Mouse (Mus musculus): ENCODE results near the gene Samd14.

Samd14 gene

GRCm38 (mm10) chr11:95037306-95037705, 27.6 kb downstream of the Samd14 start:
- DNase-seq (ENCODE audit: low spot score), result no peak

DNA sequence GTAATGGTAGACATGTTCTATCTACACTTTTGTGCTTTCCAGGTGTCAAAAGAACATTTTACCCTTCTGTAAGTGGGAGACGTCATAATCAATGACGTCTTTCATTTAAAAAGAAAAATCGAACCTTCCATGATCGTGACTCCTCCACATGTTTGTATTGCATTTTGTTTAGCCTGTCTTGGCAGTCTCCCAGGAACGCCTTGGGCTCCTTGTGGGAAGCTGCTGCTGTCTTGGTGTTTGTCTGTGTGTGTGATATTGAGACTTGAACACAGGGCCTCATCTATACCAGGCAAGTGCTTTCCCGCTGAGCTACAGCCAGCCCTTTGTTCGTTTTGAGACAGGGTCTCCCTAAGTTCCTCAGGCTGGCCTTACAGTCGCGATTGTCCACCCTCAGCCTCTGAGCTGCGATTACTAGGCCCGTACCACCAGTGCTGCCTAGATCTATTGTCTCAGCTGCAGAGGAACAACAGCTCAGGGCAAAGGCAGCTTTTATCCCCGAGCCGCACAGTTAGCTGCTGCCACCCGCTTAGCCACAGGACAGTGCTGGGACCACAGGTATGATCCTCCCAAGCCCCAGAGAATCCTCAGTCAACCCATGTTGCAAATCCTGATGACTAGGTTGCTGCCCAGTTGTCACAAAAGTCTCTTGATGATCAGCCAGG, 28.6 kb downstream of the Samd14 start:
- no peak for DNase-seq (ENCODE audit: low spot score)

DNA sequence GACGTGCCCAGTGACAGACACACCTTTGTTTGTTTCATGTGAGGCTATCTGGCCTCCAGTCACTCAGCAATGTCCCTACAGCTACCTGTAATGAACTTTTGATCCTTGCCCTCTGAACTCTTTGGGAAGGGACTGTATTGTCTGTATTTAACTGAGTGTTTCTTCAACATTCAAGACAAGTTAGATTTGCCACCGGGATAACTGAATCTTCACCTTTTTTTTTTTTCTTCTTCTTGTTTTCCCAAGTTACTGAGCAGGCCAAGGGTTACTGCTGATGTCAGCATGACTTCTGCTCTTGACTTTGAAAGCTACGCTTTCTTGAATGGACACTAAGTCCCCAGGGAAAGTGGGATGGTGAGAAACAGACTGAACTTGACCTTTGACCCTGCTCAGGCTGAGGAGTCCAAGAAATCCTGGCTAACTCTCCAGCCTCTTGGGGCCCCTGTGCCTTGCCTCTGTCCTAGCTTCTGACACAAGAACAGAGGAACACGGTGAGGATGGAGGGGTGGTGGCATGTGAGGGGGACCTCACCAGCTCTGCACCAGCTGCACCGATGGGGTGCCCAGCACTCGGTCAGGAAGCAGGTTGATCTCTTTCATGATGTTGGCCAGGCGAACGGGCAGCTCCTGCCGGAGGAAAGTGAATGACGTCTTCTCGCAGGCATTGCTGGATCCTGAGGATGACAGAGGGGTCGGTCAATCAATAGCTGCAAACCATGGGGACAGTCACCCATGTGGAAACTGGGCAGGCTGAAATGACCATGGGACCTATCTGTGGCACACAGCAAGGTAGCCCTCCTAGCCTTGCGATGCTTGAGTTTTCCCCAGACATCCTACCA, 29.4 kb downstream of the Samd14 start:
- DNase-seq (ENCODE audit: low spot score), result no peak

DNA sequence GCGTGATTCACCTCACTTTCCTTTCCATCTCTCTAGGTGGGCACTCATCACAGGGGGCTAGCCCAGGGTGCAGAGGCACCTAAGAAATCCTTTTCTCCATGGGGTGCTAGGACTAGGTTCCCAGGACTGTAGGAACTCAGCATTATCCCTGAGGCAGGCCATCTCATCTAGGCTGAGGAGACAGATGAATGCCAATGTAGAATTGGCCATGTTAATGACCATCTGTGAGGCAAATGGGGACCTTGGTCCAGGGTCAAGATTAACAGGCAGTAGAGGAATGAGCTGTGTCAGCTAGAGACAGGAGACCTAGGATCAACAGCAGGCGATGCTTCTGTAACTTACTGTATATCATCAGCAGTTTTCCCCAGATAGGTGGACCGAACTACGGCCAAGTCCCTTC, 30.1 kb downstream of the Samd14 start:
- no peak for DNase-seq (ENCODE audit: low spot score)

DNA sequence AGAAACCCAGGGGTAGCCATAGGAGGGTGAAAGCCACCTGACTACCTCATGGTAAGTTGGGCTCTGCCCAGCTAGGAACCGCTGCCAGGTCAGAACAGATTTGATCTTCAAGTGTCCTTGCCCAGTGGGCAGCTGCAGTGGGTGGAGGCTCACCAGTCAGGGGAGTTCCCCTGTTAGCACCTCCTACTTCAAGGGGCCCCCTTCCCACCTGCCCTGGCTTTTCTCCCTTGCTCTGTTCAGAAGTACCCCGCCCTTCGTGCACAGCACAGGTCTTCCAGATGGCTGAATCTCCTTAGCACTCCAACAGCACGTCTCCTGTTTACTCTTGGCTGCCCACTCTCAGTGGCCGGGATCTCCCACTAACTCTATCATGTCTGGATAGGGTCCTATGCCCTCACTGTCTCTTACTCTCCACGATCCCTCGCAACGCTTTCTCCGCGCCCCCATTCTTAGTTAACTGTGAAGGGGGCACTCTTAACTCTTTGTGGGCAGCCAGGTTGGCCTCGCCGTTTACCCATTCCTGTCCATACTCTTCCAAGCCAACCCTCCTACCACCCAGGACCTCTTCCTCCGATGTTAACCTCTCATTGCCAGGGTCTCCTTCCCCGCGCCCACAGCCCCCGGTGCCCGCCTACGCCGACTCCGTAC, 30.9 kb downstream of the Samd14 start:
- peak; percentile 8 for DNase-seq (ENCODE audit: low spot score)

DNA sequence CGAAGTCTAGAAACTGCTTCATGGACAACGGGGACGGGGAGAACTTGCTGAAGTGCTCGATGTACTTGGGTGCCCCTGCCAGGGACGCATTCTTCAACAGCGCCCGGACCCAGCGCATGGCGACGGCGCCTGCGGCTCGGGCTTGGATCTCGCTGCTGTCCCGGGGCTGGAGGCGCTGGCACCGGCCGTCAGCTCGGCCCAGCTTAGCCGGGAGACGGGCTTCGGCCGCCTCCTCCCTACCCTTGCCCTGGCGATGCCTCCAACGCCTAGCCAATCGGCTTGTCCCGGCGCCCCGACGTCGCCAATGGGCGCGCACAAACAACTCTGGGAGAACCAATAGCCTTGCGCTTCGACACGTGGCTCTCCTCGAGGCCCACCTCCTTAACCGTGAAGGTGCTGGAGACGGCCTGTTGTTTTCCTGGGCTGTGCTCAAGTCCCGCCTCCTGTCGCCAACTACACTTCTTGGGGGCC, 31.5 kb downstream of the Samd14 start, which contains the start of gene Pdk2:
TSS of gene Pdk2 (minus strand) at position 216 of the 471 bp plus-strand sequence.
- peak; percentile 92 for DNase-seq (ENCODE audit: low spot score)

DNA sequence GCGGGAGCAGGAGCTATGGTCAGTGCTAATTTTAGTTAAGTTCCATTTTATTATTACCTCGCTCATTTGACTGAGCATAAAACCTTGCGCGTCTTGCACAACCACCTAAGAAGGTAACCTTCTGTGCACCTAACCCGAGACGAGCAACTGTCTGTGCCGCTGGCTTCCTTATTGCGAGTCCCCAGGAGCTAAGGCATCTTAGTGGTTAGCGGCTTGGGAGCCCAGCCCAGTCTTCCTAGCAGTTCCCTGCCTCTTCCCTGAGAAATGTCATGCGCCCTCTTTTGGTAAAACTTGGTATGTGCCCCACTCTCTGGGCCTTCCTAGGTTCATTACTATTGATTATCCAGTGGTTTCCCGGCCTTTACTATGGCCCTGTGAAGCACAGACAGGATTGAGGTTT, 32.4 kb downstream of the Samd14 start:
- peak; percentile 35 for DNase-seq (ENCODE audit: low spot score)

DNA sequence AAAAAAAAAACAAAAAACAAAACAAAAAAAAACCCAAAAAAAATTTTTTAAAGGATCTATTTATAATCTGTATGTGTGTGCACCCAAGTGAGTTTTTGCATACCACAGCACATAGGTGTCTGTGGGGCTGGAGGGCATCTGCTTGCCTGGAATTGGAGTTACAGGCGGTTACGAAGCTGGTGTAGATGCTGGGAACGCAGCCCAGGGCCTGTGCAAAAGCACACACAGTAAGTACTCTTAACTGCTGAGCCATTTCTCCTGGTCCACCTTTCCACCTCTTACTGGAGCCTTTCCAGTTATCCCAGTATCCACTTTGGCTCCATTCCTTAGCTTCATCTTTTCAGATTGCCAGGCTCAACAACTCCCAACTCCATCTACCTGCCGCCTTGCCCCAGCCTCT, 33.4 kb downstream of the Samd14 start:
- DNase-seq (ENCODE audit: low spot score), result no peak

- no peak for DNase-seq (ENCODE audit: low spot score)
These were observed 33.9 kb downstream of the Samd14 start for GRCm38 (mm10) chr11:95043608-95044007.

DNA sequence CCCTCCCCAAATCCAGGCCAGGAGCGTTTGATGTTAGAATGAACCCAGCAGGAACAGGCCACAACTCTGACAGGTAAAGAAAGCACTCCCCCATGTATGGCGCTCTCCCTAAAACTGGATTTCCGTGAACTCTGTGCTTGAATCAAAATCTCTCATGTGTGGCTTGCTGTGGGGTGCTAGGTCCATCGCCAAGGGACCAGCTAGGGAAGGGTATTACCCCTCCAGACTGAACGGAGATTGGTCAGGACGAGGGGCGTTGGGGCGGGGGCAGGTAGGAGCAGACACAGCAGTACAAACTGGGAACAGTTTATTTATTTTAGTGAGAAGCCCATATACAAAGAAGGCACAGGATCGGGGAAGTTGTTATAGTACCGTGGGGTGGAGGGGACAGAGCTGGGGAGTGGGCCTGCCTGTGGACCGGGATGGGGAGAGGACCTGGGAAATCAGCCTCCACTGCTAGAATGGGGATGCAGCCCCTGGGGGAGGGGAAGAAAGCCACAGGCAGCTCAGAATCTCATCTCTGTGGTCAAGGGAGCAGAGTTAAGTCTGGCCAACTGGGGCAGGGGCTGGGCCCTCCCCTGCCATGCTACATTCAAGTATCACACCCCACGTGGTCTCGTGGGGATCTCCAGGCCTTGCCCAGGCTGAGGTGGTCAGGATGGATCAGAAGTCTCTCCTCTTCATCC, 34.6 kb downstream of the Samd14 start:
- no peak for DNase-seq (ENCODE audit: low spot score)

DNA sequence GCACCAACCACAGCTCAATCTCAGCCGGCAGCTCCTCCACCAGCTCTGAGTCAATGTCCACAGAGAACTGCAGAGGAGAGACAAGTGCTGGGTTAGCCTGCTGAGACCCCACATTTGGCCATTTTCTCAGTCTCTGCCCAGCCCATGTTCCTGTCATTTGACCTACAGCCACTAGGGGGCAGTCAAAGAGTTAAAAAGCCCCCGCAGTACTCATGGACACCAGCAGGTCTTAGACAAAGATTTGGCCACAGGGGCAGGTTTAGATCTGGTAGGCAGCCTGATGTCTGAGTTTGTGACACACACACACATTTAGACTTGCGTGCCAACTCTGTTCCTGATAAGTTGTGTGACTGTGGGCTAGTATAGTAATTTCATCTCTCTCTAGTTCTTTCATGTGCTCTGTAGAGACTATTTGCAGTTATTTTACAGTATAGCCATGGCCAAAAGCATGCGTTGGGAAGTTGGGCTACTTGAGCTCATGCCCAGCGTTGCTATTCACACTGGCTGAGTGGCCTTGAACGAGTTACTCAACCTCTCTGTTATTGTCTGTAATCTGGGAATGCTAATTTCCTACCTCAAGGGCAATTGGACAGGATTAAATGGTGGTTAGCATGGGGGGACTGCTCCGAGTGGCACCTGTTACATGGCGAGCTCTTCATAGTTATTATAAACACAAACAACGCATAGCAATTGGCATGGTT, 37.5 kb downstream of the Samd14 start:
- DNase-seq (ENCODE audit: low spot score), result peak; percentile 63

DNA sequence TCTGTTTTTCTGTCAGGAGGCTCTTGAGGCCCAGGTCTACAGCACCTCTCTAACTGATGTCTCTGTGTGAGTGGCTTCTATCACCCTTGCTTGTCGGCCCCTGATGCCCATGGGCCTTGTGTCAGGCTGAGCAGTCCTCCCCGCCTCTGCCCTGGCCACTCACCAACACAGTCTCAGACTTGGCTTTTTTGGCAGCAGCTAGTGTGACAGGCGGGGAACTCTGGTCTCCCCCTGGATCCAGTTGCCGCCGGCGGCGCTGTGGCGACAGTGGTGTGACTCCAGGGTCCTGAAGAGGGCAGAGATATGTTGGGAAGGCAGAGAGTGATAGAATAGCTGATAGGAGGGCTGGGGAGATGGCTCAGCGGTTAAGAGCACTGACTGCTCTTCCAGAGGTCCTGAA, 43.4 kb downstream of the Samd14 start:
- DNase-seq (ENCODE audit: low spot score), result no peak

GRCm38 (mm10) chr11:95056768-95057501, 47.3 kb downstream of the Samd14 start:
- no peak for DNase-seq (ENCODE audit: low spot score)

- DNase-seq (ENCODE audit: low spot score), result no peak
These were observed 59.7 kb downstream of the Samd14 start for GRCm38 (mm10) chr11:95069226-95069957.

GRCm38 (mm10) chr11:95070140-95071107, 60.7 kb downstream of the Samd14 start:
- DNase-seq (ENCODE audit: low spot score), result no peak

GRCm38 (mm10) chr11:95071266-95071665, 61.6 kb downstream of the Samd14 start:
- DNase-seq (ENCODE audit: low spot score), result no peak

DNA sequence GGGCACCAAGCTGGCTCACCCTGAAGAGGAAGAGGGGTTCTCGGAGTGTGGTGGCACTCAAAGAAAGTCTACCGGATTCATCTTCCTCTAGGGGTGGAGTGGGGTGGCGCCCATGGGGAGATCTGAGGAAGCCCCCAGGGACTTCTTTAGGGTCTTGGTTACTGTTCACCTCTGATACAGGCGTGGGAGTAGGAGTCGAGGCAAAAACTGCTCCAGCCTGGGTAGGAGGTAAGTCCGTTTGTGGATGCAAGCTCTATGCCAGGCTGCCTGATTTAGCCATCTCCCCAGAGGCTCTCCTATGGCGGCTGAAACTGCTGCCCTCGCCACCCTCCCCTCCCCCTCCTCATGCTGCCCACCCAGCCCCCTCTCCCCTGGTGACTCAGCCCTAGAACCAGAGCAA, 62.5 kb downstream of the Samd14 start:
- DNase-seq (ENCODE audit: low spot score), result no peak

GRCm38 (mm10) chr11:95072804-95073203, 63.1 kb downstream of the Samd14 start:
- DNase-seq (ENCODE audit: low spot score), result no peak

DNA sequence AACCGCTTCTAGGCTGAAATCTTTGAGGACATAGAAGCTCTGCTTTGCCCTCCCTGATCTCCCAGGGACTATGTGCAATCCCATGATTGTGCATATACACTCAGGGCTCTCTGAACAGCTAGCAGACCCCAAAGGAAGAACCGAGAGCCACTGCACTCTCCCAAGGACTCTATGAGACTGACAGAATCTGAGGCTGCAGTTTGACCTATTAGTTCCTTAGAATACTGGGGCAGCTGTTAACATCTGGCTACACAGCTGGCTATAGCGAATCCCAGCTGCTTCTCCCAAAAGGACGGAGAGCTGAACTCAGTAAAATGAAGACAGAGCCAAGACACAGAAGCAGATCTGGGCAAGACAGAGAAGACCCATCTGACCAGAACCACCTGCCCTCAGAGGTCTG, 64.2 kb downstream of the Samd14 start:
- no peak for DNase-seq (ENCODE audit: low spot score)

Measured in T-cell, adult 2 months (primary cell).